Mouse (Mus musculus) cerebellum, adult 2 months (tissue): Measurements from ENCODE around the gene Nol9. TPM values are rescaled to one million over a fixed set of nuclear protein-coding genes. Genes with fewer than 3 reads are reported as not detected.

Source experiments
- DNase-seq, 2 experiments: peaks; one replicate each; pipeline ENCODE4 v3.0.0; 2021
- H3K27ac ChIP-seq: fragments of 200-500 bp; 2 replicates; pipeline ENCODE4 v1.5.1; 2012; ENCODE audit warnings: low read length, control low read depth, inconsistent platforms; ENCODE audit not compliant: insufficient read depth
- H3K27me3 ChIP-seq: fragments of 200-500 bp; 2 replicates; pipeline ENCODE4 v1.6.1; 2012; ENCODE audit warnings: inconsistent platforms, mild to moderate bottlenecking, low read length, moderate library complexity; ENCODE audit not compliant: control insufficient read depth, insufficient read depth
- H3K4me1 ChIP-seq: fragments of 200-500 bp; 2 replicates; pipeline ENCODE4 v1.6.1; 2011; ENCODE audit warnings: low read length; ENCODE audit not compliant: control insufficient read depth, insufficient read depth
- H3K4me3 ChIP-seq: fragments of 200-500 bp; replicated peaks from 2 replicates; pipeline ENCODE3; 2011; ENCODE audit warnings: mild to moderate bottlenecking, low read depth, low read length, control low read depth; ENCODE audit not compliant: insufficient read depth
- CTCF ChIP-seq: fragments of 200-500 bp; IDR thresholded peaks from 2 replicates; pipeline ENCODE4 v1.5.1; 2011; ENCODE audit warnings: low read depth, mild to moderate bottlenecking, control low read depth, low read length, moderate library complexity, borderline replicate concordance; ENCODE audit not compliant: insufficient read depth
- POLR2A ChIP-seq: fragments of 200-500 bp; IDR thresholded peaks from 2 replicates; pipeline ENCODE4 v1.6.1; 2011; ENCODE audit warnings: low read length, control low read depth, borderline replicate concordance; ENCODE audit not compliant: insufficient read depth
- WGBS: fragments of 180-500 bp; shearing (Covaris S2); methylation state at CpG from one replicate; pipeline ENCODE4 v1.1.7; 2018; 5-methylcytosine and 5-hydroxymethylcytosine counted together
- polyA plus RNA-seq: library from polyadenylated mRNA; depleted of rRNA; stranded (reverse); fragments of >200 nt; gene quantifications from 2 replicates; pipeline ENCODE4 v1.2.3, GENCODE M21; 2012

Nol9 gene
- polyA plus RNA-seq, 1 experiment: 16.5 TPM

GRCm38 (mm10) chr4:152012109-152012508 lies 27.0 kb upstream of the Nol9 start:
- WGBS: 35% methylated on average over 16 of the region's 16 CpGs
- no peak overlapping the region for H3K4me3 ChIP-seq
- no peak overlapping the region for H3K27ac ChIP-seq
- H3K27me3 ChIP-seq: no peaks in the 10 kb centered on the region
- peak; percentile 33 to 44 for DNase-seq
- TF ChIP-seq CTCF (no peak), POLR2A (no peak)
- peaks cover 17% of the 10 kb centered on the region for H3K4me1 ChIP-seq

- no peak overlapping the region for H3K4me3 ChIP-seq
- peaks cover 13% of the 10 kb centered on the region for H3K4me1 ChIP-seq
- no peak for DNase-seq
- no peak overlapping the region for H3K27ac ChIP-seq
- TF ChIP-seq CTCF: no peak
- no peak for TF ChIP-seq POLR2A
- H3K27me3 ChIP-seq: no peaks in the 10 kb centered on the region
- WGBS: 59% methylated on average over 12 of the region's 12 CpGs
These were observed 25.9 kb upstream of the Nol9 start for GRCm38 (mm10) chr4:152013036-152013813.

- Histone ChIP-seq H3K27me3 (no peaks in the 10 kb centered on the region), H3K27ac (no peak overlapping the region), H3K4me3 (no peak overlapping the region), H3K4me1 (peaks cover 19% of the 10 kb centered on the region)
- DNase-seq: no peak
- no peak for TF ChIP-seq CTCF
- WGBS: 83% methylated on average over 6 of the region's 6 CpGs
These were observed 20.0 kb upstream of the Nol9 start for GRCm38 (mm10) chr4:152019073-152019472.

GRCm38 (mm10) chr4:152020024-152020423 lies 19.1 kb upstream of the Nol9 start:
- TF ChIP-seq POLR2A (no peak), CTCF (no peak)
- Histone ChIP-seq H3K4me1 (peaks cover 19% of the 10 kb centered on the region), H3K4me3 (no peak overlapping the region), H3K27me3 (no peaks in the 10 kb centered on the region), H3K27ac (no peak overlapping the region)
- DNase-seq: no peak
- 93% methylated on average over 21 of the region's 21 CpGs for WGBS

GRCm38 (mm10) chr4:152021568-152022097 lies 17.5 kb upstream of the Nol9 start:
- DNase-seq: peak in 1 of 2 experiments; percentile 25
- TF ChIP-seq POLR2A (no peak), CTCF (0 out of 2 replicates have a peak, but pooled peaks have one; percentile 8)
- Histone ChIP-seq H3K4me1 (peaks cover 28% of the 10 kb centered on the region), H3K27me3 (no peaks in the 10 kb centered on the region), H3K4me3 (no peak overlapping the region), H3K27ac (no peak overlapping the region)
- 54% methylated on average over 12 of the region's 12 CpGs for WGBS

- H3K27me3 ChIP-seq: no peaks in the 10 kb centered on the region
- no peak overlapping the region for H3K4me3 ChIP-seq
- H3K4me1 ChIP-seq: peaks cover 31% of the 10 kb centered on the region
- no peak for TF ChIP-seq CTCF
- H3K27ac ChIP-seq: no peak overlapping the region
- 14% methylated on average over 8 of the region's 8 CpGs for WGBS
- peak; percentile 37 to 60 for DNase-seq
These were observed 16.6 kb upstream of the Nol9 start for GRCm38 (mm10) chr4:152022506-152022905.

- Histone ChIP-seq H3K27me3 (no peaks in the 10 kb centered on the region), H3K27ac (no peak overlapping the region), H3K4me3 (no peak overlapping the region), H3K4me1 (peaks cover 39% of the 10 kb centered on the region)
- DNase-seq: no peak
- no peak for TF ChIP-seq POLR2A
- TF ChIP-seq CTCF: no peak
- 90% methylated on average over 11 of the region's 11 CpGs for WGBS
These were observed 14.6 kb upstream of the Nol9 start for GRCm38 (mm10) chr4:152024525-152024924.

GRCm38 (mm10) chr4:152026751-152027508 lies 12.2 kb upstream of the Nol9 start:
- Histone ChIP-seq H3K4me3 (peak overlapping the region; percentile 83), H3K27me3 (no peaks in the 10 kb centered on the region), H3K27ac (peak overlapping the region; percentile 55), H3K4me1 (peaks cover 30% of the 10 kb centered on the region)
- 2% methylated on average over 41 of the region's 41 CpGs for WGBS
- TF ChIP-seq POLR2A (no peak), CTCF (no peak)
- peak in 1 of 2 experiments; percentile 27 for DNase-seq
